Mouse (Mus musculus): ENCODE results near the gene Eif5b.
"Not testable (repeated sequence)": the region's sequence is repeated elsewhere in the genome, so short reads cannot be mapped to it uniquely, and the experiment has no call there.

Gene Eif5b
- long read RNA-seq, experiment 1, partial matches to known transcripts = 83 of 87 reads
- long read RNA-seq, experiment 1, other reads (novel, unspliced or antisense) = 4 of 87 reads
- long read RNA-seq, experiment 2, partial matches to known transcripts = 57 of 61 reads
- long read RNA-seq, experiment 2, other reads (novel, unspliced or antisense) = 4 of 61 reads

GRCm38 (mm10) chr1:37997867-37998266 is at the start of gene Eif5b, which contains the start of gene Txndc9:
Gene Eif5b, plus strand, starts transcription at chr1:37998010.
Gene Txndc9, minus strand, starts transcription at chr1:37997893.
- intact Hi-C loops (cut with DNase I) = loop anchor here (5.0 kb wide), 1 partner anchor 129 kb away; the partner anchor contains the start of gene Rev1

GRCm38 (mm10) chr1:37948906-37949305 is 48.9 kb upstream of the Eif5b start:
- intact Hi-C loops (cut with DNase I) = no loop called here

- intact Hi-C loops (cut with DNase I) = no loop called here
Measured at GRCm38 (mm10) chr1:37954786-37955185, 43.0 kb upstream of the Eif5b start.

- intact Hi-C loops (cut with DNase I) = no loop called here
Measured at GRCm38 (mm10) chr1:37955251-37955650, 42.6 kb upstream of the Eif5b start.

GRCm38 (mm10) chr1:37956690-37957431 is 40.9 kb upstream of the Eif5b start:
- intact Hi-C loops (cut with DNase I) = no loop called here

GRCm38 (mm10) chr1:37957659-37958058 is 40.2 kb upstream of the Eif5b start, which contains the start of gene Lyg1:
Gene Lyg1, minus strand, starts transcription at chr1:37957759.
- intact Hi-C loops (cut with DNase I) = no loop called here

GRCm38 (mm10) chr1:37958516-37958915 is 39.3 kb upstream of the Eif5b start:
- intact Hi-C loops (cut with DNase I) = no loop called here

GRCm38 (mm10) chr1:37959486-37959885 is 38.3 kb upstream of the Eif5b start:
- intact Hi-C loops (cut with DNase I) = no loop called here

- intact Hi-C loops (cut with DNase I) = no loop called here
Measured at GRCm38 (mm10) chr1:37965571-37965970, 32.2 kb upstream of the Eif5b start.

- intact Hi-C loops (cut with DNase I) = no loop called here
Measured at GRCm38 (mm10) chr1:37968746-37969145, 29.1 kb upstream of the Eif5b start.

- intact Hi-C loops (cut with DNase I) = no loop called here
Measured at GRCm38 (mm10) chr1:37971520-37971919, 26.3 kb upstream of the Eif5b start.

- intact Hi-C loops (cut with DNase I) = not testable (repeated sequence)
Measured at GRCm38 (mm10) chr1:37976666-37977065, 21.1 kb upstream of the Eif5b start.

- intact Hi-C loops (cut with DNase I) = no loop called here
Measured at GRCm38 (mm10) chr1:37977303-37977702, 20.5 kb upstream of the Eif5b start.

GRCm38 (mm10) chr1:37984326-37984725 is 13.5 kb upstream of the Eif5b start:
- intact Hi-C loops (cut with DNase I) = loop anchor here (2.0 kb wide), 1 partner anchor 52 kb away; no protein-coding TSS in a partner anchor

GRCm38 (mm10) chr1:37985764-37986323 is 12.0 kb upstream of the Eif5b start:
- intact Hi-C loops (cut with DNase I) = loop anchor here (2.0 kb wide), 1 partner anchor 53 kb away; no protein-coding TSS in a partner anchor

GRCm38 (mm10) chr1:37987856-37988255 is 10.0 kb upstream of the Eif5b start:
- intact Hi-C loops (cut with DNase I) = no loop called here

GRCm38 (mm10) chr1:37996226-37996625 is 1.6 kb upstream of the Eif5b start:
- intact Hi-C loops (cut with DNase I) = loop anchor here (5.0 kb wide), 1 partner anchor 131 kb away; the partner anchor contains the start of gene Rev1

GRCm38 (mm10) chr1:37996877-37997484 is 829 bp upstream of the Eif5b start:
- intact Hi-C loops (cut with DNase I) = loop anchor here (5.0 kb wide), 1 partner anchor 130 kb away; the partner anchor contains the start of gene Rev1

GRCm38 (mm10) chr1:37998371-37999199 is 775 bp downstream of the Eif5b start:
- intact Hi-C loops (cut with DNase I) = loop anchor here (5.0 kb wide), 1 partner anchor 129 kb away; the partner anchor contains the start of gene Rev1

GRCm38 (mm10) chr1:37999552-37999951 is 1.7 kb downstream of the Eif5b start:
- intact Hi-C loops (cut with DNase I) = loop anchor here (5.0 kb wide), 1 partner anchor 128 kb away; the partner anchor contains the start of gene Rev1
